Mouse (Mus musculus): ENCODE results near the gene Dmap1. TPM values are rescaled to one million over a fixed set of nuclear protein-coding genes. Genes with fewer than 3 reads are reported as not detected.

Dmap1 gene
- polyA plus RNA-seq, 1 experiment from 2014 or later, result 44.0 TPM

- no peaks in the 10 kb centered on the region for H3K9me3 ChIP-seq (replicated peaks)
- peaks cover 83% of the 10 kb centered on the region for H3K36me3 ChIP-seq
- no peak overlapping the region for H3K4me2 ChIP-seq
- ATAC-seq (ENCODE audit: insufficient number of reproducible peaks, low FRiP score), result no peak
- H3K4me3 ChIP-seq, result no peak overlapping the region
- H3K4me1 ChIP-seq (replicated peaks), result peaks cover 11% of the 10 kb centered on the region
- 22% methylated on average over 3 of the region's 3 CpGs for WGBS
- H3K27me3 ChIP-seq (replicated peaks), result no peaks in the 10 kb centered on the region
- H3K27ac ChIP-seq (ENCODE audit: poor library complexity, severe bottlenecking), result no peak overlapping the region
- H3K9ac ChIP-seq, result no peak overlapping the region
Measured at GRCm38 (mm10) chr4:117676903-117677302, 5.2 kb downstream of the Dmap1 start.

GRCm38 (mm10) chr4:117673901-117674300, 8.2 kb downstream of the Dmap1 start:
- 0 out of 2 replicates have a peak, but pooled peaks have one; percentile 16 for ATAC-seq (ENCODE audit: insufficient number of reproducible peaks, low FRiP score)
- no peak overlapping the region for H3K4me3 ChIP-seq
- H3K9me3 ChIP-seq (replicated peaks), result no peaks in the 10 kb centered on the region
- no peaks in the 10 kb centered on the region for H3K27me3 ChIP-seq (replicated peaks)
- WGBS, result 80% methylated on average over 3 of the region's 3 CpGs
- H3K27ac ChIP-seq (ENCODE audit: poor library complexity, severe bottlenecking), result no peak overlapping the region
- peaks cover 63% of the 10 kb centered on the region for H3K36me3 ChIP-seq
- H3K4me2 ChIP-seq, result no peak overlapping the region
- peaks cover 3% of the 10 kb centered on the region; the same call in 1 of the 2 replicates for H3K4me1 ChIP-seq (replicated peaks)
- no peak overlapping the region for H3K9ac ChIP-seq

- no peak overlapping the region for H3K4me2 ChIP-seq
- H3K4me3 ChIP-seq, result no peak overlapping the region
- H3K9me3 ChIP-seq (replicated peaks), result no peaks in the 10 kb centered on the region
- H3K27me3 ChIP-seq (replicated peaks), result no peaks in the 10 kb centered on the region
- ATAC-seq (ENCODE audit: insufficient number of reproducible peaks, low FRiP score), result no peak
- H3K9ac ChIP-seq, result no peak overlapping the region
- WGBS, result 68% methylated on average over 9 of the region's 9 CpGs
- peaks cover 50% of the 10 kb centered on the region for H3K36me3 ChIP-seq
- H3K4me1 ChIP-seq (replicated peaks), result peaks cover 3% of the 10 kb centered on the region; the same call in 1 of the 2 replicates
- H3K27ac ChIP-seq (ENCODE audit: poor library complexity, severe bottlenecking), result no peak overlapping the region
Measured at GRCm38 (mm10) chr4:117672042-117672441, 10.0 kb downstream of the Dmap1 start.

- H3K27me3 ChIP-seq (replicated peaks), result no peaks in the 10 kb centered on the region
- H3K9ac ChIP-seq, result no peak overlapping the region
- peaks cover 3% of the 10 kb centered on the region; the same call in 1 of the 2 replicates for H3K4me1 ChIP-seq (replicated peaks)
- H3K36me3 ChIP-seq, result peaks cover 31% of the 10 kb centered on the region
- H3K9me3 ChIP-seq (replicated peaks), result no peaks in the 10 kb centered on the region
- no peak for ATAC-seq (ENCODE audit: insufficient number of reproducible peaks, low FRiP score)
- no peak overlapping the region for H3K4me3 ChIP-seq
- no peak overlapping the region for H3K4me2 ChIP-seq
- 70% methylated on average over 7 of the region's 7 CpGs for WGBS
- no peak overlapping the region for H3K27ac ChIP-seq (ENCODE audit: poor library complexity, severe bottlenecking)
Measured at GRCm38 (mm10) chr4:117669874-117670273, 12.2 kb downstream of the Dmap1 start.

- WGBS, result 79% methylated on average over 8 of the region's 8 CpGs
- no peak for ATAC-seq (ENCODE audit: insufficient number of reproducible peaks, low FRiP score)
- peaks cover 7% of the 10 kb centered on the region; the same call in 1 of the 2 replicates for H3K36me3 ChIP-seq
- H3K27me3 ChIP-seq (replicated peaks), result no peaks in the 10 kb centered on the region
- no peaks in the 10 kb centered on the region for H3K4me1 ChIP-seq (replicated peaks)
- no peaks in the 10 kb centered on the region for H3K9me3 ChIP-seq (replicated peaks)
- H3K9ac ChIP-seq, result no peak overlapping the region
- no peak overlapping the region for H3K4me3 ChIP-seq
- H3K27ac ChIP-seq (ENCODE audit: poor library complexity, severe bottlenecking), result no peak overlapping the region
- H3K4me2 ChIP-seq, result no peak overlapping the region
Measured at GRCm38 (mm10) chr4:117666054-117666453, 16.0 kb downstream of the Dmap1 start.

- no peak overlapping the region for H3K4me3 ChIP-seq
- H3K4me1 ChIP-seq (replicated peaks), result no peaks in the 10 kb centered on the region
- 85% methylated on average over 7 of the region's 7 CpGs for WGBS
- H3K27ac ChIP-seq (ENCODE audit: poor library complexity, severe bottlenecking), result no peak overlapping the region
- no peak overlapping the region for H3K9ac ChIP-seq
- ATAC-seq (ENCODE audit: insufficient number of reproducible peaks, low FRiP score), result no peak
- no peak overlapping the region for H3K4me2 ChIP-seq
- H3K36me3 ChIP-seq, result peaks cover 13% of the 10 kb centered on the region
- H3K27me3 ChIP-seq (replicated peaks), result no peaks in the 10 kb centered on the region
- H3K9me3 ChIP-seq (replicated peaks), result no peaks in the 10 kb centered on the region
Measured at GRCm38 (mm10) chr4:117665531-117665930, 16.5 kb downstream of the Dmap1 start.

GRCm38 (mm10) chr4:117664411-117665137, 17.5 kb downstream of the Dmap1 start:
- no peak overlapping the region for H3K9ac ChIP-seq
- H3K4me3 ChIP-seq, result no peak overlapping the region
- WGBS, result 86% methylated on average over 10 of the region's 10 CpGs
- H3K27me3 ChIP-seq (replicated peaks), result no peaks in the 10 kb centered on the region
- peaks cover 13% of the 10 kb centered on the region for H3K36me3 ChIP-seq
- H3K9me3 ChIP-seq (replicated peaks), result no peaks in the 10 kb centered on the region
- no peaks in the 10 kb centered on the region for H3K4me1 ChIP-seq (replicated peaks)
- H3K27ac ChIP-seq (ENCODE audit: poor library complexity, severe bottlenecking), result no peak overlapping the region
- H3K4me2 ChIP-seq, result no peak overlapping the region
- no peak for ATAC-seq (ENCODE audit: insufficient number of reproducible peaks, low FRiP score)

GRCm38 (mm10) chr4:117660001-117660400, 22.1 kb downstream of the Dmap1 start:
- Histone ChIP-seq H3K4me3 (no peak overlapping the region), H3K4me1 (replicated peaks) (peaks cover 13% of the 10 kb centered on the region), H3K27me3 (replicated peaks) (no peaks in the 10 kb centered on the region), H3K27ac (ENCODE audit: poor library complexity, severe bottlenecking) (no peak overlapping the region), H3K9ac (no peak overlapping the region), H3K9me3 (replicated peaks) (no peaks in the 10 kb centered on the region), H3K36me3 (peaks cover 21% of the 10 kb centered on the region), H3K4me2 (no peak overlapping the region)
- ATAC-seq (ENCODE audit: insufficient number of reproducible peaks, low FRiP score), result no peak
- WGBS, result 89% methylated on average over 5 of the region's 5 CpGs

GRCm38 (mm10) chr4:117658582-117659444, 23.3 kb downstream of the Dmap1 start:
- WGBS, result 67% methylated on average over 14 of the region's 14 CpGs
- H3K36me3 ChIP-seq, result peaks cover 21% of the 10 kb centered on the region
- no peak overlapping the region for H3K4me2 ChIP-seq
- no peak overlapping the region for H3K9ac ChIP-seq
- H3K27me3 ChIP-seq (replicated peaks), result no peaks in the 10 kb centered on the region
- H3K4me1 ChIP-seq (replicated peaks), result peaks cover 25% of the 10 kb centered on the region
- no peak overlapping the region for H3K27ac ChIP-seq (ENCODE audit: poor library complexity, severe bottlenecking)
- peak; percentile 7; the same call in 1 of the 2 replicates for ATAC-seq (ENCODE audit: insufficient number of reproducible peaks, low FRiP score)
- H3K4me3 ChIP-seq, result no peak overlapping the region
- H3K9me3 ChIP-seq (replicated peaks), result no peaks in the 10 kb centered on the region

GRCm38 (mm10) chr4:117657646-117658045, 24.4 kb downstream of the Dmap1 start:
- Histone ChIP-seq H3K4me2 (no peak overlapping the region), H3K4me1 (replicated peaks) (peaks cover 28% of the 10 kb centered on the region), H3K27ac (ENCODE audit: poor library complexity, severe bottlenecking) (no peak overlapping the region), H3K9ac (no peak overlapping the region), H3K36me3 (peaks cover 21% of the 10 kb centered on the region), H3K9me3 (replicated peaks) (no peaks in the 10 kb centered on the region), H3K4me3 (no peak overlapping the region), H3K27me3 (replicated peaks) (no peaks in the 10 kb centered on the region)
- no peak for ATAC-seq (ENCODE audit: insufficient number of reproducible peaks, low FRiP score)
- WGBS, result 82% methylated on average over 4 of the region's 4 CpGs

GRCm38 (mm10) chr4:117656961-117657360, 25.1 kb downstream of the Dmap1 start:
- Histone ChIP-seq H3K27ac (ENCODE audit: poor library complexity, severe bottlenecking) (no peak overlapping the region), H3K4me2 (no peak overlapping the region), H3K4me1 (replicated peaks) (peaks cover 35% of the 10 kb centered on the region), H3K27me3 (replicated peaks) (no peaks in the 10 kb centered on the region), H3K4me3 (no peak overlapping the region), H3K9me3 (replicated peaks) (no peaks in the 10 kb centered on the region), H3K36me3 (peaks cover 21% of the 10 kb centered on the region), H3K9ac (no peak overlapping the region)
- no peak for ATAC-seq (ENCODE audit: insufficient number of reproducible peaks, low FRiP score)
- 68% methylated on average over 6 of the region's 6 CpGs for WGBS

Measured in heart, embryonic 12.5 days (tissue).